Mouse (Mus musculus): Measurements from ENCODE around the gene Fam19a4.

Gene Fam19a4

DNA sequence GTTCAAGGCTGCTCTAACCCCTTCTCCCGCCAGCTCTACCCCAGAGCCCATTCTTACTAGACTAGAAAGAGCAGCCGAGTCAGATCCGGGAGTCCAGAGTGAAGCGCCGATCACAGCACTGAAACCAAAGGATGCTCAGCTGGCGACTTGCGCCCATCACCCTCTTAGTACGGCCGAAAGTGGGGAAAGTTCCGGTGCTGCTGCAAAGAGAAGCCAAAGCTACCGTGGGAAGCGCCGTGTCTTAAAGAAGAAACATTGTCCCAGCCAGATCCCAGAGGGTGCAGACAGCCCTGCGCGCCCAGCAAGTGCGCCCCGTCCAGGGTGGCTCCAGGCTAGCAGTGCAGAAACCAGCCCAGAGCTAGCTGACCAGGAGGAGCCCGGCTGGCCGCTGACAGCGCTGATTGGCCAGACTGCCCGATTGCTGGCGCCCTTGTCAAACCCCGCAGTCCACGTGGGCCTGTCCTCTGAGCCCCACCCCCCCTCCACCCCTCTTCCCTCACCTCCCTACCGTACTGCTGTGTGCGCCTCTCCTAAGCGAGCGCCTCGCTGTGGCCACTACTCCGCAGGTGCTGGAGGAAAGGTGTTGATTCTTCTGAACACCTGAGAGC, at the start of gene Fam19a4:
Gene Fam19a4, minus strand, starts transcription at position 340 of the 608 bp plus-strand sequence.
- DNase-seq = peak; percentile 3

DNA sequence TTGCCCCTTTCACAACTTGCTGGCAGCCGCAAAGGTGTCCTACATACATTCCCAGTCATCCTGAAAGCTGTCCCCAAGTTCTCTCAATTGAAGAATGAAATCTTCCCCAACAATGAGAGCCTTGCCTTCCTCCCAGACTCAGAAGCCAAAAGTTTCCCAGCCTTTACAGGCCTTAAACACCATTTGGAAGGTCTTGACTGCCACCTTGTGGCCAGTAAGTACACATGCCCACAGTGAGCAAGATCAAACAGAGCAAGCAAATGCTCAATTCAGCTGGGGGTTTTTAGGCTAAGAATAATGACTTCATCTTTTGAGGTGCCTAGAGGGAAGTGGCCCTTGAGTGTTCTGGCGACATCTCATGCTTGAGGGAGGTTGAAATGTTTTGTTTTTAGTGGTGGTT, 46.6 kb upstream of the Fam19a4 start:
- peak; percentile 53 for DNase-seq

DNA sequence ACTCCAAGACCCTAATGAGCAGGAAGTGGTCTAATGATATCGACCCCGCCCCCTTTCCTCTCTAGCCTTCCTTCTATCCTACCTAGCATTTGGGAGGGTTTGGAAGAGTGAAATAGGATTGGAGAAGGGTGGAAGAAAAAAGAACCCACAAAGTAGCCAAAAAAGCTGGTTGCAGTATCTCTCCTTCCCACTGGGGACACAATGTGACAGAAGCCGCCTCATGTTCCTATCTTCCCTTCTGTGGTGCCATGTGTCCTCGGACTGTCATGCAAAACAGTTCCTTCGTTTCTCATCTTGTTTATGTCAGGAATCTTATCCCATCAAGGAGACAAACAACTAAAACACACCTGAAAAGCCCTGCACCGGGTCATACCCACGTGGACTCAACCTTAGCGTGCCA, 45.9 kb upstream of the Fam19a4 start:
- no peak for DNase-seq

GRCm38 (mm10) chr6:97104264-97104852, 44.1 kb upstream of the Fam19a4 start:
- DNase-seq = peak; percentile 17

DNA sequence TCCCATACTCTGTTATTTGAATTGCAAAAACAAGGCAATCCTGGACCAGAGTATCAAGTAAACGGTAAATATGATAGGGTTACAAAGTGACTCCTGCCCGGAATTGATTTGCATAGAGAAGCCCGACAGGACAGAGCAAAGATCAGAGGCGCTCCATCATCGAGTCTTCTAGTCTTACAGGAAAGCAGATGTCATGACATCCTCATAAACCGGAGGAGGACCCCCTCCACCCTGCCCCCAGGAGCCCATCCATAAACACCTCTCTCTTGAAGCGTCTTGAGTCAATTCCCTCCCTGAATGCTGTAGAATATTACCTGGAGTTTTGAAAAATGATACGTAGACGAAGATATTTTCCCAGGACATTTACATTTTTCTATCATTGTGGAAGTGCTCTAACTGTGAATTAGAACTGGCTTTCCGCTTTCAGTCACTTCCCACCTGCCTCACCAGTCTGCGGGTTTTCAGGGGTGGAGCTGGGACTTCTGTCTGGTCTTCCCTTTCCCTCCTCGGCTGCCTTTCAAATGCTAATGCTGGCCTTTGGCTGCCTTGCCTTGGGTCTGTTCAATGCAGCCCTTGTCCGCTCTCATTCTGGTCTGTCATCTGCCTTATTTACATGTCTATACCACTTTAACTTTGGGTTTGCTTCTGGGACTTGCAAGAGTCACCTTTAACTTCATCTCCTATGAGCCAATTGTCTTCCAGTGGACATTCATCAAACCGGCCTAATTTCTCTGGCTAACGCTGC, 41.9 kb upstream of the Fam19a4 start:
- no peak for DNase-seq

GRCm38 (mm10) chr6:97101190-97101957, 41.2 kb upstream of the Fam19a4 start:
- DNase-seq = no peak

DNA sequence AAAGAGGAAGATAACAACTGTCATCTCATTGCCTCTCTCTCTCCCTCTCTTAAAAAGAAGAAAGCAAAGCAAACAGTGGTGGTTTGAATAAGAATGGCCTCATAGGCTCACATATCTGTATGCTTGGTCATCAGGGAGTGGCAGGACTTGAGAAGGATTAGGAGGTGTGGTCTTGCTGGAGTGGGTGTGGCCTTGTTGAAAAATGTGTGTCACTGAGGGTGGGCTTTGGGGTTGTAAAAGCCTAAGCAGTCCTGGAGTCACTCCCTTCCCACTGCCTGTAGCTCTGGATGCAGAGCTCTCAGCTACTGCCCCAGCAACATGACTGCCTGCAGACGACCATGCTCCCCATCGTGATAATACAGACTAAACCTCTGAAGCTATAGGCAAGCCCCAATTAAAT, 22.1 kb upstream of the Fam19a4 start:
- no peak for DNase-seq

GRCm38 (mm10) chr6:97080016-97080415, 19.8 kb upstream of the Fam19a4 start:
- no peak for DNase-seq

GRCm38 (mm10) chr6:97059599-97059998, 614 bp downstream of the Fam19a4 start:
- no peak for DNase-seq

GRCm38 (mm10) chr6:97052196-97052770, 7.9 kb downstream of the Fam19a4 start:
- DNase-seq = no peak

DNA sequence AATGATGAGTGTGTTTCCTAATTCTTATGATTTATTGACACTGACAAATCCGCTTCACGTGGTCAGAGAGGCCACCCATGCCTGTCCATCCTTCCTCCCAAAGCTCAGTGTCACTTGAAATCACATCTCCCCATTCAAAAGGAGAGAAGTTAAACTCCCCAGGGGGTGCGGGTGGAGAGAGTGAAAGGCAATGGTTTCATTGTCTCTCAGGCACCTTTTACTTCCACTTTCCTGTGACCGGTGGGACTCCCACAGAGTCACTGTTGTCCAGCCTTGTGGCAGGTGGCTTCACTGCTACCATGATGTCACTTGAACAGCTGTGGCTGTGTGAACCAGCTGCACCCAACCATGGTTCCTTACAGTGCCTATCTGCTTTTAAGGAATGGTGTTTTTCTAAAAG, 11.8 kb downstream of the Fam19a4 start:
- DNase-seq = no peak

- DNase-seq = no peak
These were observed 13.7 kb downstream of the Fam19a4 start for GRCm38 (mm10) chr6:97046541-97046940.

GRCm38 (mm10) chr6:97027110-97027677, 33.0 kb downstream of the Fam19a4 start:
- peak; percentile 14 for DNase-seq

- DNase-seq = no peak
These were observed 40.9 kb downstream of the Fam19a4 start for GRCm38 (mm10) chr6:97019323-97019722.

DNA sequence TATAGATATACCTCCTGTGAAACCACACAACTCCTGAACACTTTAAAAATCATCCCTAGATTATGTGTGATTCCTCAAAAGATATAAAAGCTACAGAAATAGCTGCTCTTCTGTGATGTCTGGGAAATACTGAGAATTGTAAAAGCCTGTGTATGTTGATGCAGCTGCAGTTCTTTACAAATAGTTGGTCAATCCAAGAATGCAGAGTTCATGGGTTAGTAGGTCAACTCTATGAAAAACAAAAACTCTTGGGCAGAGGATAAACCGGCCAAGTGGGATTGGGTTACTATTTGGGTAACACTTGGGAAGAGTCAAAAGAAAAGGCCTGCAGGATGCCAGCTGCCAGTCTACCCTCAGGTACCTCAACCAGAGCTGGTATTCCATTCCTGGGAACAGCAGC, 43.5 kb downstream of the Fam19a4 start:
- no peak for DNase-seq

DNA sequence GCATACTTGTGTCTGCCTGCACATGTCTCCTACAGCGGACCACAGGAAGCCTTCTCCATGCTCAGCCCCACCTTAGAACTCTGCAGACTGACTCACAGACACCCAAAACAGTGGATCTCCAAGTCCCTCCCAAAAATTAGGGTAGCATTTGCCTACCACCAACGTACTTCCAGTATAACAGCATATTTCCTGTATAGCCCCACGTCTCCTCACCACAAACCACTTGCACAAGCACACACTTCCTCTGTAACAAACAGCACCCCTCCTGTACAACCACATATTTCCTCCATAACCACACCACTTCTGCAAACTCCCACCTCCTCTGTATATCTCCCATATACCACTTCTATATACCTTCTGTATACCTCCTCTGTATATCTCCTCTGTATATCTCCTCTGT, 44.2 kb downstream of the Fam19a4 start:
- DNase-seq = no peak

GRCm38 (mm10) chr6:97006513-97007094, 53.6 kb downstream of the Fam19a4 start:
- DNase-seq = peak; percentile 62

DNA sequence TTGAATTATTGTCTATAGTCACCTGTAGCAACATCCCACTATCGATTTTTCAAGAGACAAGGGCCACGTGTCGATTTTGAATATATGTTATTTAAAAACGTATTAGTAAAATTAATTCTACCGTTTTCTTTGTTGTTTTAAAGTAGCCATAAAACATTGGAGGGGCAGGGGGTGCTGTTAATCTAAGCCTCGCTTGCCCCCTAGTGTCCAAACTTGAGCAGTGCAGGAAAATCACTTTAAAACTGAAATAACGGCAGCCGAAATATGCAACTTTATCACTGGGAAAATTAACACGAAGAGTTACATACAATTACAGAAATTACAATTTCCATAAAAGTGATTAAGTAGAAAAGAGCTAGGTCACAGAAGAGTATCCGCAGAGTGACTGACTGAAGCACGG, 55.2 kb downstream of the Fam19a4 start:
- peak; percentile 45 for DNase-seq

- no peak for DNase-seq
These were observed 64.6 kb downstream of the Fam19a4 start for GRCm38 (mm10) chr6:96995556-96996159.

- DNase-seq = no peak
These were observed 68.5 kb downstream of the Fam19a4 start for GRCm38 (mm10) chr6:96991741-96992140.

DNA sequence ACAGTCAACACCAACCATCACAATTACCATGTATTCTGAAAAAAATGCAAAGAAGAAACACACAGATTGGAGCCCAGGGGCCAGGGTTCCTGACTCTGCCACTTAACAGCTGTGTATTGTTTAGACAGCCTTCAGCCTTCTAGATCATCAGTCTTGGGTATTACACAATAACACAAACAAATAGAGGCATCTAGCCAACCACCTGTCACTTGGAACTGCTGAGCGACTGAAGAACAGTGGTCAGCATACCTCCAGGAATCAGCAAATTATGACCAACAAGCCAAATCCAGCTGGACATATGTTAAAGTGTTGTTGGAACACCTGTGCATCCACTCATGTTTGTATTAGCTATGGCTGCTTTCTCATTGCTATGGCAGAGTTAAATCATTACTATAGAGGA, 82.7 kb downstream of the Fam19a4 start:
- DNase-seq = no peak

GRCm38 (mm10) chr6:96944796-96945195, 115.4 kb downstream of the Fam19a4 start:
- peak; percentile 13 for DNase-seq

All from kidney, adult 9 months (tissue).